Mouse (Mus musculus) layer of hippocampus, postnatal 25 days (tissue): ENCODE data around the gene Pbx2. TPM values are rescaled to one million over a fixed set of nuclear protein-coding genes. Genes with fewer than 3 reads are reported as not detected.

Experiments used
- total RNA-seq, 2 experiments: library from RNA; stranded (reverse); gene quantifications; 2 replicates each; pipeline ENCODE4 v1.2.3; 2021

Gene Pbx2
- total RNA-seq, 2 experiments from 2014 or later, result 55.8 to 61.5 TPM

Other genes with a start within 250 kb of the Pbx2 start
- gene Btnl2, start 236.4 kb upstream of the Pbx2 start, total RNA-seq, result 1 to 10 TPM in 1 of 2 experiments, under 1 TPM in 1; 0.86 to 1.1 TPM
- not detected for gene Btnl1, start 214.1 kb upstream of the Pbx2 start, total RNA-seq
- 1 to 10 TPM; 3.3 to 4.0 TPM for gene BC051142, start 192.4 kb upstream of the Pbx2 start, total RNA-seq
- gene Btnl4, start 113.9 kb upstream of the Pbx2 start, total RNA-seq, result not detected
- gene Btnl6, start 73.9 kb upstream of the Pbx2 start, total RNA-seq, result not detected
- 10 to 100 TPM in 1 of 2 experiments, 1 to 10 TPM in 1; 9.5 to 11.2 TPM for gene Notch4, start 27.0 kb upstream of the Pbx2 start, total RNA-seq
- gene Gpsm3, start 1.5 kb upstream of the Pbx2 start, total RNA-seq, result 1 to 10 TPM; 1.3 to 2.1 TPM
- gene Ager, start 6.6 kb downstream of the Pbx2 start, total RNA-seq, result 1 to 10 TPM in 1 of 2 experiments, under 1 TPM in 1; 0.94 to 1.1 TPM
- gene Rnf5, start 12.4 kb downstream of the Pbx2 start, total RNA-seq, result 10 to 100 TPM; 81.0 to 85.5 TPM
- gene Agpat1, start 13.0 kb downstream of the Pbx2 start, total RNA-seq, result 100 to 1,000 TPM; 170 to 172 TPM
- 1 to 10 TPM; 2.1 to 3.7 TPM for gene Egfl8, start 24.7 kb downstream of the Pbx2 start, total RNA-seq
- gene Ppt2, start 37.2 kb downstream of the Pbx2 start, total RNA-seq, result 10 to 100 TPM; 42.4 to 48.4 TPM
- 100 to 1,000 TPM; 259 to 330 TPM for gene Prrt1, start 38.3 kb downstream of the Pbx2 start, total RNA-seq
- 10 to 100 TPM; 14.1 to 14.9 TPM for gene Fkbpl, start 53.5 kb downstream of the Pbx2 start, total RNA-seq
- gene Atf6b, start 55.9 kb downstream of the Pbx2 start, total RNA-seq, result 100 to 1,000 TPM in 1 of 2 experiments, 10 to 100 TPM in 1; 97.1 to 102 TPM
- gene Tnxb, start 79.3 kb downstream of the Pbx2 start, total RNA-seq, result 1 to 10 TPM; 7.1 to 9.0 TPM
- gene C4b, start 152.6 kb downstream of the Pbx2 start, total RNA-seq, result 10 to 100 TPM; 16.5 to 17.5 TPM
- gene Cyp21a1, start 213.3 kb downstream of the Pbx2 start, total RNA-seq, result under 1 TPM; 0.12 to 0.19 TPM
- gene Stk19, start 245.7 kb downstream of the Pbx2 start, total RNA-seq, result 10 to 100 TPM; 57.3 to 59.8 TPM
- gene Dxo, start 245.8 kb downstream of the Pbx2 start, total RNA-seq, result 10 to 100 TPM; 36.7 to 37.7 TPM